ENCODE assay signal across 17 mouse cellular contexts in genomic region chr10:110352148-110352547, GRCm38 (mm10).
DNase-seq lines count a peak whose midpoint lies in the region; ATAC-seq and TF ChIP-seq lines count a peak whose summit lies in the region.
"Had no signal": no experiment of that assay in that cellular context is flagged by ENCODE, and none has a peak within 500 bp of the region (broad histone marks: within the 10 kb centered on the region; RNA-seq: fewer than 3 reads in every experiment).

No protein-coding gene starts in this region.

- TF ChIP-seq POLR2A in cerebellum, adult 2 months (IDR thresholded peaks at IDR 0.05; ENCODE audit: borderline replicate concordance, insufficient read depth, low read length): no peak
- no peak for TF ChIP-seq POLR2A in brain, embryonic 14.5 days (IDR thresholded peaks at IDR 0.05; ENCODE audit: borderline replicate concordance, extremely low read depth, insufficient read depth, insufficient read length, poor library complexity, severe bottlenecking)

- no peaks in the 10 kb centered on the region for H3K4me1 ChIP-seq in cerebellum, adult 2 months (ENCODE audit: control insufficient read depth, insufficient read depth, low read length)
- H3K4me1 ChIP-seq in forebrain, postnatal 0 days (ENCODE audit: insufficient read depth): no peaks in the 10 kb centered on the region
- H3K4me1 ChIP-seq in forebrain, embryonic 11.5 days (replicated peaks; ENCODE audit: control insufficient read depth, insufficient read depth, low read length): no peaks in the 10 kb centered on the region
- H3K4me1 ChIP-seq: embryonic facial prominence, embryonic 12.5 days; midbrain, embryonic 13.5 days; neural tube, embryonic 12.5 days had no signal

- H3K9me3 ChIP-seq in forebrain, postnatal 0 days (ENCODE audit: low read length): no peaks in the 10 kb centered on the region
- H3K9me3 ChIP-seq in forebrain, embryonic 11.5 days (ENCODE audit: control insufficient read depth, low read length): no peaks in the 10 kb centered on the region
- H3K9me3 ChIP-seq: embryonic facial prominence, embryonic 12.5 days; midbrain, embryonic 13.5 days; neural tube, embryonic 12.5 days had no signal

- H3K27me3 ChIP-seq in cerebellum, adult 2 months (ENCODE audit: control insufficient read depth, insufficient read depth, low read length): no peaks in the 10 kb centered on the region
- no peaks in the 10 kb centered on the region for H3K27me3 ChIP-seq in forebrain, postnatal 0 days (ENCODE audit: insufficient read depth, low read length)
- no peaks in the 10 kb centered on the region for H3K27me3 ChIP-seq in forebrain, embryonic 11.5 days (ENCODE audit: control insufficient read depth, insufficient read depth, low read length)
- H3K27me3 ChIP-seq: embryonic facial prominence, embryonic 12.5 days; midbrain, embryonic 13.5 days; neural tube, embryonic 12.5 days had no signal

- intact Hi-C loops in heart, postnatal 36 days (cut with DNase I): no loop called here

- TF ChIP-seq CTCF in cerebellum, adult 2 months (IDR thresholded peaks at IDR 0.05; ENCODE audit: borderline replicate concordance, insufficient read depth, low read depth, low read length): no peak
- TF ChIP-seq CTCF in forebrain, postnatal 0 days (IDR thresholded peaks at IDR 0.05; ENCODE audit: low read depth): no peak
- TF ChIP-seq CTCF in brain, embryonic 14.5 days (IDR thresholded peaks at IDR 0.05; ENCODE audit: borderline replicate concordance, extremely low read depth, insufficient read depth, insufficient read length): no peak

- peak; percentile 13 for DNase-seq in cerebellum, adult 2 months
- DNase-seq in cerebellum, adult 9-10 months: no peak
- peak; percentile 44 for DNase-seq in forebrain, postnatal 0 days
- DNase-seq in forebrain, embryonic 11.5 days (ENCODE audit: low spot score): no peak
- peak; percentile 65 for DNase-seq in brain, embryonic 14.5 days (ENCODE audit: low read depth)
- peak; percentile 3 to 12 for DNase-seq in heart, postnatal 36 days
- no peak for DNase-seq in gastrocnemius, postnatal 25 days
- no peak for DNase-seq in thymus, postnatal 36 days
- DNase-seq: adrenal gland, adult 8-10 months; gastrocnemius, postnatal 14 days; right cerebral cortex, postnatal 4 days had no signal

- H3K4me2 ChIP-seq in forebrain, postnatal 0 days (ENCODE audit: low read depth): no peak overlapping the region
- no peak overlapping the region for H3K4me2 ChIP-seq in forebrain, embryonic 11.5 days (ENCODE audit: low read depth, low read length, severe bottlenecking)
- H3K4me2 ChIP-seq: embryonic facial prominence, embryonic 12.5 days; midbrain, embryonic 13.5 days; neural tube, embryonic 12.5 days had no signal

- no peaks in the 10 kb centered on the region for H3K36me3 ChIP-seq in forebrain, postnatal 0 days (ENCODE audit: insufficient read depth)
- H3K36me3 ChIP-seq in forebrain, embryonic 11.5 days (ENCODE audit: control insufficient read depth, insufficient read depth, low read length): no peaks in the 10 kb centered on the region
- H3K36me3 ChIP-seq: embryonic facial prominence, embryonic 12.5 days; midbrain, embryonic 13.5 days; neural tube, embryonic 12.5 days had no signal

- 31% methylated on average over 7 of the region's 7 CpGs for WGBS in cerebellum, adult 2 months
- WGBS in forebrain, postnatal 0 days: 56% methylated on average over 7 of the region's 7 CpGs
- WGBS in forebrain, embryonic 11.5 days: 80% methylated on average over 7 of the region's 7 CpGs

- H3K9ac ChIP-seq in forebrain, postnatal 0 days: no peak overlapping the region
- H3K9ac ChIP-seq in forebrain, embryonic 11.5 days (ENCODE audit: low read length): no peak overlapping the region
- H3K9ac ChIP-seq: embryonic facial prominence, embryonic 12.5 days; liver, embryonic 14.5 days; midbrain, embryonic 13.5 days; neural tube, embryonic 12.5 days had no signal

- no peak overlapping the region for H3K27ac ChIP-seq in cerebellum, adult 2 months (ENCODE audit: insufficient read depth, low read length)
- no peak overlapping the region; the same call in 1 of the 2 replicates for H3K27ac ChIP-seq in forebrain, postnatal 0 days (ENCODE audit: low read depth, low read length)
- no peak overlapping the region for H3K27ac ChIP-seq in forebrain, embryonic 11.5 days (ENCODE audit: low read depth, low read length)
- H3K27ac ChIP-seq: embryonic facial prominence, embryonic 12.5 days; liver, embryonic 14.5 days; midbrain, embryonic 13.5 days; neural tube, embryonic 12.5 days had no signal

- ATAC-seq in forebrain, postnatal 0 days: peak; percentile 73; the same call in 1 of the 2 replicates
- ATAC-seq in forebrain, embryonic 11.5 days (replicated peaks; ENCODE audit: low FRiP score): no peak
- ATAC-seq: hindbrain, embryonic 16.5 days; intestine, embryonic 16.5 days; midbrain, embryonic 13.5 days had no signal

- H3K4me3 ChIP-seq in cerebellum, adult 2 months (replicated peaks; ENCODE audit: insufficient read depth, low read depth, low read length): no peak overlapping the region
- H3K4me3 ChIP-seq in forebrain, postnatal 0 days (ENCODE audit: low read depth, low read length): no peak overlapping the region
- no peak overlapping the region for H3K4me3 ChIP-seq in forebrain, embryonic 11.5 days (ENCODE audit: low read depth, low read length)
- H3K4me3 ChIP-seq: embryonic facial prominence, embryonic 12.5 days; midbrain, embryonic 13.5 days; neural tube, embryonic 12.5 days had no signal

Comparison
In these comparisons a context has a peak if more than half of its experiments do, and no peak if none do; other contexts are left out.
1. DNase-seq: peak in cerebellum, adult 2 months (2 of 2), forebrain, postnatal 0 days (single experiment), brain, embryonic 14.5 days (single experiment) and heart, postnatal 36 days (2 of 2); none in cerebellum, adult 9-10 months (single experiment), forebrain, embryonic 11.5 days (single experiment), gastrocnemius, postnatal 25 days (single experiment) and thymus, postnatal 36 days (0 of 2).